Mouse (Mus musculus): ENCODE measurements around the gene Cyp4f17.
"Not testable (repeated sequence)": the region's sequence is repeated elsewhere in the genome, so short reads cannot be mapped to it uniquely, and the experiment has no call there.

Gene Cyp4f17

GRCm38 (mm10) chr17:32526341-32526740 lies 20.5 kb downstream of the Cyp4f17 start:
- in situ Hi-C loops (cut with MboI, MseI) = loop anchor here (25.0 kb wide), 2 partner anchors 161 to 336 kb away; partner anchors contain the start of gene Cyp4f15

DNA sequence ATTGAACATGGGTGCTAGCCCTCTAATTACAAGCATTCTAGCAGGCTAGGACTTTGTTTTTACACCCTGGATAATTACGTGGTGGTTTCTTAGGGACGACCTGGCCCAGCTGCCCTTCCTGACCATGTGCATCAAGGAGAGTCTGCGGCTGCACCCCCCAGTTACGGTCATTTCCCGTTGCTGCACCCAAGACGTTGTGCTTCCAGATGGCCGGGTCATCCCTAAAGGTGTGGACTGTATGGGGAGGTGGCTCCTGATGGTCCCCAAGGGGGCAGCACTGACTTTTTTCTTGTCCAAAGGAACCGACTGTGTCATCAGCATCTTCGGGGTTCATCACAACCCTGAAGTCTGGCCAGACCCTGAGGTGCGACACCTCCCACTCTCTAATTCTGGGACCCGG lies 21.9 kb downstream of the Cyp4f17 start:
- in situ Hi-C loops (cut with MboI, MseI) = loop anchor here (25.0 kb wide), 2 partner anchors 160 to 335 kb away; partner anchors contain the start of gene Cyp4f15

DNA sequence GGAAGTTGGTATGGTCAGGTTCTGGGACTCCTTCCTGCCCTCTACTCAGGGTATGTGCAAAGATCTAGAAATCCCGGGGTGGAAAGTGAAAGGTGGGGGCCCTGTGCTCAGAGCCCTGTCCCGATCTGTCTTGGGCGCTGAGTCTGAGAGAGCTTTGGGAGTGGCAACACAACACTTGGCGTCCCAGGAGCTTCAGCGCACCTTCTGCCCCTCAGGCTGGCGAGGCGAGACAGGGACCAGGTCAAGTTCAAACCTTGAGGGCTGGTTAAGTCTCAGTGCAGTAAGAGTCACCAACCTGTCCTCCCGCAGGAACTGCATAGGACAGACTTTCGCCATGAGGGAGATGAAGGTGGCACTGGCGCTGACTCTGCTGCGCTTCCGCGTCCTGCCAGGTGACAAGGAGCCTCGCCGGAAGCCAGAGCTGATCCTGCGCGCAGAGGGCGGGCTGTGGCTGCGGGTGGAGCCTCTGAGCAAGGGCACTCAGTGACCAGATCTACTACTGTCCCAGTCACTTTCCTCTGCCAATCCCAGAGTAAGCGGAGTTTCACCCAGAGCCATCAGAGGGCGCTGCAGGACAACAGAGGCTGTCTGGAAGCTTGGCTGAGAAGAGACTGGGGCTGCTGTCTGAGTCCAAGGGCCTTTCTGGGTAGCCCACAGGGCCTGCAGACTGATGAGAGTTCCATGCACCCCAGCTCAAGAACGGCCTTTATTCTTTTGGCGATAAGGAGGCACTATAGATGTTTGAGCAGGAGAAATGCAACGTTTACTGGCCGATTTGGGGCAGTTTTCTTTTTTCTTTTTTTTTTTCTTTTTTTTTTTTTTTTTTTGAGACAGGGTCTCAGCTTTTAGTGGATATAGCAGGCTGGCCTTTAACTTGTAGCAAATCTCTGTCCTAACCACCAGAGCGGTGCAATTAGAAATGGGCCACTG lies 22.8 kb downstream of the Cyp4f17 start:
- in situ Hi-C loops (cut with MboI, MseI) = loop anchor here (25.0 kb wide), 2 partner anchors 159 to 334 kb away; partner anchors contain the start of gene Cyp4f15

- in situ Hi-C loops (cut with MboI, MseI) = loop anchor here (25.0 kb wide), 2 partner anchors 155 to 330 kb away; partner anchors contain the start of gene Cyp4f15
These were observed 26.5 kb downstream of the Cyp4f17 start for GRCm38 (mm10) chr17:32532356-32532755.

DNA sequence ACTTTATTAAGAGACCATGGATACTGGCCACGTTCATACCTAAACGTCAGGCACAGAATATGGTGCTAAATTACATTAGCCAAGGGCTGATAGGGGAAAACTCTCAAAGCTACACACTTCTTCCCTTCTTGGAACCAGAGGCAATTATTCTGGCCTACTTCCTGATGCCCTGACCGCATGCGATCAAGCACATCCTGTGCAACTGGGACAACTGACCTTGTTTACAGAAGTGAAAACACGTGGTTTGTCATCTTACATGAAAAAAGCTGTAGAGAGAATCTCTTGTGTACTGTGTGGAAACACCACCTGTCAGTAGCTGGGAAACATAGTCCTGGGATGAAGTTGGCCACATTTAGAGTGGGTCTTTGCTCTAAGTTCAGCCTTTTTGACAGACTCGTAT lies 28.2 kb downstream of the Cyp4f17 start:
- in situ Hi-C loops (cut with MboI, MseI) = loop anchor here (25.0 kb wide), 2 partner anchors 153 to 328 kb away; partner anchors contain the start of gene Cyp4f15

DNA sequence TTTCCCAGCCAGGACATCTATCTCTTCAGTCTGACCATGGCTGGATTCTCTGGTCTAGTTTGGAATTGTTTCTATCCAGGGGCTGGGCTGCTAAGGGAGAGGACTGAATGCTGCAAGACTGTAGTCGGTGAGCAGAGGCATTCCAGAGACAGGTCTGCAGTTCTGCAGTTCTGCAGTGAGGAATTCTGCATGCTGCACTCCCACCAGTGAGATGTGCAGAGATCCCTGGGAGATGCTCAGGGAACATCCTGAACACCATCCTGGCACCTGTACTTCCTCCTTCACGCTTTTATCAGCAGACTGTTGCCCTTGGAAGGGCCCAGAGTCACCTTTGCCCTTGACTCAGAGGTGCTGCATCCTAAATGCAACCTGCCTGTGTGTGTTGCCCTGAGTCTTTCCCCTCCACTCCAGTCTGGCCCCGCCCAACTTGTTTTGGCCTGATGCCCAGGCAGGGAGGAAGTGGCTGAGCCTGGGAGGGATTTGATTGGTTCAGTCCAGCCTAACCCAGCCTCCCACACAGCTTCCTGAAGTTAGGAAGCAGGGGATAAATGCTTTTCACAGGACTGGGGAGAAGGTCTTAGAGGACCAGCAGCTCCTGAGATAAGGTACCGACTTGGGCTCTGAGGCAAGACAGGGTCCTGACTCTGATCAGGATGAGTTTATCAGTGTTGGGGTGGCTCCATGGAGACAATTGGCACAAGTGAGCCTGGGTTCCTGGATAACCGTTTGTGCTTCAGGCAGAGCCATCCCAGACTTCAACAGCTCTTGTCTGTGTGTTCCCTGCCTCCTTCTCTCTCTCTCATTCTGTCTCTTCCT lies 30.4 kb downstream of the Cyp4f17 start, which contains the start of gene Cyp4f16:
TSS of gene Cyp4f16 (plus strand) at position 508 of the 816 bp plus-strand sequence.
- in situ Hi-C loops (cut with MboI, MseI) = loop anchor here (25.0 kb wide), 2 partner anchors 151 to 326 kb away; partner anchors contain the start of gene Cyp4f15

GRCm38 (mm10) chr17:32536867-32537250 lies 31.0 kb downstream of the Cyp4f17 start:
- in situ Hi-C loops (cut with MboI, MseI) = loop anchor here (25.0 kb wide), 2 partner anchors 150 to 325 kb away; partner anchors contain the start of gene Cyp4f15

DNA sequence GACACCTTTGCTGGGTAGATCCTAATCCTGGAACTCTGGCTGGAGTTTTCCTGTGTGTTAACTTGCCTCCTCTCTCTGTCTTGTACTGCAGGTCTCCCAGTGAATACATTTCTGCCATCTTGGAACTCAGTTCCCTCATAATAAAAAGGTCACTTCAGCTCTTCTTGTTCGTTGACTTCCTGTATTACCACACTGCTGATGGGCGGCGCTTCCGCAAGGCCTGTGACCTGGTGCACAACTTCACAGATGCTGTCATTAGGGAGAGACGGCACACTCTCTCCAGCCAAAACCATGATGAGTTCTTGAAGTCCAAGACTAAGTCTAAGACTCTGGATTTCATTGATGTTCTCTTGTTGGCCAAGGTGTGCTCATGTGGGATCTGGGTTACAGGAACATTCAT lies 38.9 kb downstream of the Cyp4f17 start:
- in situ Hi-C loops (cut with MboI, MseI) = loop anchor here (25.0 kb wide), 2 partner anchors 143 to 318 kb away; partner anchors contain the start of gene Cyp4f15

GRCm38 (mm10) chr17:32550377-32550776 lies 44.5 kb downstream of the Cyp4f17 start:
- in situ Hi-C loops (cut with MboI, MseI) = not testable (repeated sequence)

DNA sequence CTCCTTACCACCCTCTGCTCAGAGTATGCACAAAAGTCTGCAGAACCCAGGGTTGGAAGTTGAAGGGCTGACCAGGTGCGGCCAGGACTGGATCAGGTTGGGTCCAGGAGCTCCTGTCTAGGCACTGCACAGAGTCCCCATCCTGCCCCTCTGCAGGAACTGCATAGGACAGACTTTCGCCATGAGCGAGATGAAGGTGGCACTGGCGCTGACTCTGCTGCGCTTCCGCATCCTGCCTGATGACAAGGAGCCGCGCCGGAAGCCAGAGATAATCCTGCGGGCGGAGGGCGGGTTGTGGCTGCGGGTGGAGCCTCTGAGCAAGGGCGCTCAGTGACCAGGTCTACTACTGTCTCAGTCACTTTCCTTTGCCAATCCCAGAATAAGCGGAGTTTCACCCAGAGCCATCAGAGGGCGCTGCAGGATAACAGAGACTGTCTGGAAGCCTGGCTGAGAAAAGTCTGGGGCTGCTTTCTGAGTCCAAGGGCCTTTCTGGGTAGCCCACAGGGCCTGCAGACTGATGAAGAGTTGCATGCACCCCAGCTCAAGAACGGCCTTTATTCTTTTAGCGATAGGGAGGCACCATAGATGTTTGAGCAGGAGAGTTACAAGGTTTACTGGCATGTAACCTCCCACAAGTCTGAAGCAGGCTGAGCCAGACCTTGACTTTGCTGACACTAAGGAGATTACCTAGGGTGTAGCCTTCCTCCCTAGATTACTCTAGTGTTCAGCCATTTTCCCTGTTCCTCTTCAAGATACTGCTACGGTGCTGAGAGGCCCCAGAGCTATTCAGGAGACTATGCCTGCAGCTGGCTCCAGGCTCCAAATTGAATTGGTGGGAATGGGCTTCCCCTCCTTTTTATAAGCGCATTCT lies 45.3 kb downstream of the Cyp4f17 start:
- in situ Hi-C loops (cut with MboI, MseI) = no loop called here

DNA sequence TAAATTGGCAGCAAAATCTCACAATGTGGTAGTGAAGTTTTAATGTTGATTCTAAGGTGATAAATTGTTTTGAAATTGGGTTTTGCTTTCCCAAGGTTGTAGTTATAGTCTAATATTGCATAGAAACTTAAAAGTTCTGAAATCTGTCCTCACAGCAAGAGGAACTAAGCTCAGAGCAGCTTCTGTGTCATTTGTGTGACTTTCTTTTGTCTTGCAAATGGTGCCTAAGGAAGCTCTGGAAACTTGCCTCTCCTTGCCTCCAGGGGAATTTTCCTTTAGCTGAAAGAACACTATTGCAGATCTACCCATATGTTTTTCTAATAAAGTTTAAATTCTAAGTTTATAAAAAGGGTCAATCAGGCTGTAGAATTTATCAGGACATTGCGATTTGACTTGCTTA lies 47.2 kb downstream of the Cyp4f17 start:
- in situ Hi-C loops (cut with MboI, MseI) = not testable (repeated sequence)

GRCm38 (mm10) chr17:32554368-32554767 lies 48.5 kb downstream of the Cyp4f17 start:
- in situ Hi-C loops (cut with MboI, MseI) = not testable (repeated sequence)

- in situ Hi-C loops (cut with MboI, MseI) = not testable (repeated sequence)
These were observed 57.5 kb downstream of the Cyp4f17 start for GRCm38 (mm10) chr17:32563301-32563700.

DNA sequence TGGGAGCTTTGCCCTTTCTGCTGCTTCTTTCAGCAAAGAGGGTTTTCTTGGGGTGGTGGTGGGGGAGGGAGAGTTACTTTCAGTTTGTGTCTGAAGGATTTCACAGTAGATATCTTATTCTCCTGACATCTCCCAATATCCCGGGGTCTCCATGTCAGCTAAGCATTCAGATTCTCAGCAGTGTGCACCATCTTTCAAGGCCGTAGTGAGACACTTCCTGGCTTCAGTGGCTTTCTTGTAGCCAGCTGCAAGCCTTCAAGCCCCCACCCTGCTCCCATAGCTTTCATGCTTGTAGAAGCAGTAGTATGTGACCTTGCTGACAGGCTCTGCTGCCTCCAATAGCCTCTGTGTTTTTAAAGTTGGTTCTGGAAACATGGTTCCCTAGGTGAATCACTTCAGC lies 67.4 kb downstream of the Cyp4f17 start:
- in situ Hi-C loops (cut with MboI, MseI) = not testable (repeated sequence)

GRCm38 (mm10) chr17:32577496-32578186 lies 71.8 kb downstream of the Cyp4f17 start:
- in situ Hi-C loops (cut with MboI, MseI) = no loop called here

All from T-helper 2 cell (primary cell).